Mouse (Mus musculus) CH12.LX (cell line): ENCODE results near the gene Fam214a. TPM values are rescaled to one million over a fixed set of nuclear protein-coding genes. Genes with fewer than 3 reads are reported as not detected.

Experiments
- DNase-seq: peaks from one replicate; pipeline ENCODE4 v3.0.0-alpha.2; 2013; ENCODE audit errors: extremely low read depth
- H3K27ac ChIP-seq: 2 replicates; pipeline ENCODE4 v1.5.1; 2012; ENCODE audit warnings: low read depth, mild to moderate bottlenecking, control low read depth, moderate library complexity; ENCODE audit not compliant: insufficient read depth
- H3K27me3 ChIP-seq: replicated peaks from 2 replicates; pipeline ENCODE3; 2012; ENCODE audit warnings: inconsistent platforms
- H3K36me3 ChIP-seq, 2 experiments: replicated peaks in 1 of 2; 2 replicates each; pipeline versions ENCODE3 to v1.6.1; 2012; ENCODE audit warnings: inconsistent platforms in 1 of 2, low read length in 1 of 2, mild to moderate bottlenecking in 1 of 2, mixed read lengths in 1 of 2, moderate library complexity in 1 of 2; ENCODE audit not compliant: control insufficient read depth in 1 of 2, insufficient read depth in 1 of 2
- H3K4me1 ChIP-seq, 2 experiments: 2 replicates each; pipeline ENCODE4 v1.6.1; 2012; ENCODE audit warnings: inconsistent platforms in 1 of 2, moderate library complexity in 1 of 2; ENCODE audit not compliant: insufficient read depth in 2 of 2, control insufficient read depth in 1 of 2
- H3K4me2 ChIP-seq: 2 replicates; pipeline ENCODE4 v1.6.1; 2012; ENCODE audit warnings: low read depth, mild to moderate bottlenecking, control low read depth; ENCODE audit not compliant: poor library complexity, insufficient read depth, severe bottlenecking
- H3K4me3 ChIP-seq, 3 experiments: fragments of 150-350 bp in 1 of 3; sonication (generic) in 1 of 3; replicated peaks in 1 of 3; 2 replicates each; pipeline versions ENCODE3 to v1.5.1; 2011 to 2012; ENCODE audit warnings: low read depth in 2 of 3, low read length in 2 of 3, mild to moderate bottlenecking in 2 of 3, moderate library complexity in 2 of 3, control low read depth in 1 of 3, improper control_type of control experiment in 1 of 3, inconsistent platforms in 1 of 3, mixed read lengths in 1 of 3; ENCODE audit not compliant: poor library complexity in 1 of 3
- H3K79me2 ChIP-seq: replicated peaks from 2 replicates; pipeline ENCODE4 v1.6.1; 2012; ENCODE audit warnings: mild to moderate bottlenecking, moderate library complexity; ENCODE audit not compliant: control insufficient read depth, poor library complexity, insufficient read depth, severe bottlenecking; ENCODE audit errors: extremely low read depth
- H3K9ac ChIP-seq: 2 replicates; pipeline ENCODE4 v1.6.1; 2012; ENCODE audit warnings: low read depth, mild to moderate bottlenecking, control low read depth, moderate library complexity; ENCODE audit not compliant: insufficient read depth
- H3K9me3 ChIP-seq: replicated peaks from 2 replicates; pipeline ENCODE3; 2012; ENCODE audit warnings: low read length, inconsistent platforms, mixed read lengths
- BHLHE40 ChIP-seq: IDR thresholded peaks from 2 replicates; pipeline ENCODE4 v1.6.1; 2011; ENCODE audit warnings: mild to moderate bottlenecking, low read depth, low read length, improper control_type of control experiment
- CHD1 ChIP-seq: IDR thresholded peaks from 2 replicates; pipeline ENCODE4 v1.6.1; 2012; ENCODE audit warnings: low read depth, low read length, improper control_type of control experiment, inconsistent platforms
- CTCF ChIP-seq, 2 experiments: IDR thresholded peaks in 1 of 2; conservative IDR thresholded peaks in 1 of 2; 2 replicates each; pipeline ENCODE4 v1.5.1; 2011 to 2012; ENCODE audit warnings: low read depth in 2 of 2, low read length in 2 of 2, improper control_type of control experiment in 1 of 2, inconsistent platforms in 1 of 2, mild to moderate bottlenecking in 1 of 2, moderate library complexity in 1 of 2
- E2F4 ChIP-seq: IDR thresholded peaks from 2 replicates; pipeline ENCODE4 v1.6.1; 2011; ENCODE audit warnings: low read depth, low read length, improper control_type of control experiment; ENCODE audit not compliant: insufficient replicate concordance
- EP300 ChIP-seq: IDR thresholded peaks from 2 replicates; pipeline ENCODE4 v1.6.1; 2011; ENCODE audit warnings: low read length, improper control_type of control experiment
- ETS1 ChIP-seq: conservative IDR thresholded peaks from 2 replicates; pipeline ENCODE4 v1.6.1; 2012; ENCODE audit warnings: low read depth, mild to moderate bottlenecking, inconsistent platforms, low read length, improper control_type of control experiment, moderate library complexity
- GABPA ChIP-seq: IDR thresholded peaks from 2 replicates; pipeline ENCODE4 v1.6.1; 2012; ENCODE audit warnings: low read depth, low read length, improper control_type of control experiment, inconsistent platforms; ENCODE audit not compliant: insufficient replicate concordance
- HCFC1 ChIP-seq: IDR thresholded peaks from 2 replicates; pipeline ENCODE4 v1.6.1; 2012; ENCODE audit warnings: low read depth, mild to moderate bottlenecking, inconsistent platforms, low read length, improper control_type of control experiment
- IRF4 ChIP-seq: IDR thresholded peaks from 2 replicates; pipeline ENCODE4 v1.6.1; 2014; ENCODE audit warnings: low read depth, mild to moderate bottlenecking, inconsistent platforms, low read length, improper control_type of control experiment
- JUN ChIP-seq: IDR thresholded peaks from 2 replicates; pipeline ENCODE4 v1.6.1; 2011; ENCODE audit warnings: low read depth, mild to moderate bottlenecking, low read length, improper control_type of control experiment, moderate library complexity; ENCODE audit not compliant: insufficient read depth
- JUND ChIP-seq: conservative IDR thresholded peaks from 2 replicates; pipeline ENCODE4 v1.6.1; 2011; ENCODE audit warnings: low read depth, low read length, improper control_type of control experiment
- MAFK ChIP-seq: IDR thresholded peaks from 2 replicates; pipeline ENCODE4 v1.6.1; 2011; ENCODE audit warnings: low read length, improper control_type of control experiment; ENCODE audit not compliant: insufficient replicate concordance
- MAX ChIP-seq: IDR thresholded peaks from 2 replicates; pipeline ENCODE4 v1.6.1; 2011; ENCODE audit warnings: low read length, improper control_type of control experiment
- MAZ ChIP-seq: IDR thresholded peaks from 2 replicates; pipeline ENCODE4 v1.6.1; 2012; ENCODE audit warnings: low read depth, mild to moderate bottlenecking, inconsistent platforms, low read length, improper control_type of control experiment, moderate library complexity
- MEF2A ChIP-seq: IDR thresholded peaks from 2 replicates; pipeline ENCODE4 v1.6.1; 2014; ENCODE audit warnings: low read depth, mild to moderate bottlenecking, inconsistent platforms, low read length, improper control_type of control experiment, borderline replicate concordance
- MYC ChIP-seq: IDR thresholded peaks from 2 replicates; pipeline ENCODE4 v1.6.1; 2011; ENCODE audit warnings: low read depth, mild to moderate bottlenecking, improper control_type of control experiment, low read length
- NELFE ChIP-seq: IDR thresholded peaks from 2 replicates; pipeline ENCODE4 v1.6.1; 2011; ENCODE audit warnings: low read depth, low read length, improper control_type of control experiment
- NRF1 ChIP-seq: IDR thresholded peaks from 2 replicates; pipeline ENCODE4 v1.6.1; 2014; ENCODE audit warnings: low read depth, mild to moderate bottlenecking, inconsistent platforms, low read length, improper control_type of control experiment, moderate library complexity
- POLR2A ChIP-seq: IDR thresholded peaks from 2 replicates; pipeline ENCODE4 v1.6.1; 2011; ENCODE audit warnings: low read depth, mild to moderate bottlenecking, improper control_type of control experiment, low read length
- RAD21 ChIP-seq: IDR thresholded peaks from 2 replicates; pipeline ENCODE4 v1.6.1; 2011; ENCODE audit warnings: low read depth, mild to moderate bottlenecking, low read length, improper control_type of control experiment, moderate library complexity
- RCOR1 ChIP-seq: conservative IDR thresholded peaks from 2 replicates; pipeline ENCODE4 v1.6.1; 2012; ENCODE audit warnings: low read depth, mild to moderate bottlenecking, inconsistent platforms, low read length, improper control_type of control experiment
- SMC3 ChIP-seq: IDR thresholded peaks from 2 replicates; pipeline ENCODE4 v1.6.1; 2011; ENCODE audit warnings: low read depth, low read length, improper control_type of control experiment
- UBTF ChIP-seq: IDR thresholded peaks from 2 replicates; pipeline ENCODE4 v1.6.1; 2012; ENCODE audit warnings: low read depth, mild to moderate bottlenecking, inconsistent platforms, low read length, improper control_type of control experiment, moderate library complexity
- ZC3H11A ChIP-seq: IDR thresholded peaks from 2 replicates; pipeline ENCODE4 v1.6.1; 2012; ENCODE audit warnings: low read depth, mild to moderate bottlenecking, inconsistent platforms, low read length, improper control_type of control experiment
- ZKSCAN1 ChIP-seq: IDR thresholded peaks from 2 replicates; pipeline ENCODE4 v1.6.1; 2012; ENCODE audit warnings: low read depth, inconsistent platforms, low read length, improper control_type of control experiment, borderline replicate concordance
- ZMIZ1 ChIP-seq: IDR thresholded peaks from 2 replicates; pipeline ENCODE4 v1.6.1; 2012; ENCODE audit warnings: low read depth, mild to moderate bottlenecking, inconsistent platforms, low read length, improper control_type of control experiment
- dilution Hi-C: fragments of 300-500 bp; cut with MboI; formaldehyde crosslinking; loops from 2 replicates; pipeline ENCODE4 v1.14.3; 2020; ENCODE audit warnings: low sequenced_read_pairs; ENCODE audit not compliant: extremely low pct_unique_long_range_greater_than_20kb, extremely low pct_ligation_motif_present
- in situ Hi-C: fragments of 300-500 bp; cut with MboI; formaldehyde crosslinking; loops from 3 replicates; pipeline ENCODE4 v1.14.3; 2019; ENCODE audit warnings: low sequenced_read_pairs, low pct_ligation_motif_present, low pct_unique_long_range_greater_than_20kb, mixed read lengths
- polyA plus RNA-seq: library from polyadenylated mRNA; unstranded; fragments of >175 nt; gene quantifications from 2 replicates; pipeline ENCODE4 v1.2.1, GENCODE M21; 2012; ENCODE audit warnings: low read depth; ENCODE audit not compliant: insufficient read length
- total RNA-seq, 2 experiments: library from RNA; depleted of rRNA; stranded (reverse); fragments of 300-350 nt in 1 of 2; fragments of >200 nt in 1 of 2; gene quantifications; 2 replicates each; pipeline ENCODE4 v1.2.3; 2012 to 2014

The Fam214a gene
- total and polyA plus RNA-seq, 3 experiments: 6.2 to 8.6 (median 7.0) TPM

DNA sequence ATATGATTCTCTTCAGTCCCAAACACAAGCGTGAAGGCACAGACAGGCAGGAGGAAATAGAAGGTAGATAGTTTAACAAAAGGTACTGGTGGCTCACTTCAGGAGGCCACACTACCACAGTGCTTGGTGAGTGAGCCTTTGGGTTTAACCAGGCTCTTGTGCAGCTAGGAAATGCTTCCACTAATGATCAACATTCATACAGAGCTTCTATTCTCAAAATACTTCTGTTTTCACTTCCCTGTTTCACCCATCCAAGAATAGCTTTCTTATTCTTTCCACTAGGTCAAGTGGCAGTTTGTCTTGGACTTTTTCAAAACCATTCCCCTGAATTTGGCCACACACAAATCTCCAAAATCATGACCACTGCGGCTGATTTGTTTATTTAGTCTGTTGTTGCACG is 17.4 kb upstream of the Fam214a start (continued):
- peak; percentile 64; the same call in 1 of the 2 replicates for TF ChIP-seq JUND
- TF ChIP-seq BHLHE40: peak; percentile 77
- peak; percentile 69; the same call in 1 of the 2 replicates for TF ChIP-seq RCOR1
- peak; percentile 75 for TF ChIP-seq MYC
- TF ChIP-seq MAX: no peak
- no peak; the same call in 1 of the 2 replicates for TF ChIP-seq NELFE
- TF ChIP-seq GABPA: no peak
- TF ChIP-seq, all 38 proteins: peak for 15

DNA sequence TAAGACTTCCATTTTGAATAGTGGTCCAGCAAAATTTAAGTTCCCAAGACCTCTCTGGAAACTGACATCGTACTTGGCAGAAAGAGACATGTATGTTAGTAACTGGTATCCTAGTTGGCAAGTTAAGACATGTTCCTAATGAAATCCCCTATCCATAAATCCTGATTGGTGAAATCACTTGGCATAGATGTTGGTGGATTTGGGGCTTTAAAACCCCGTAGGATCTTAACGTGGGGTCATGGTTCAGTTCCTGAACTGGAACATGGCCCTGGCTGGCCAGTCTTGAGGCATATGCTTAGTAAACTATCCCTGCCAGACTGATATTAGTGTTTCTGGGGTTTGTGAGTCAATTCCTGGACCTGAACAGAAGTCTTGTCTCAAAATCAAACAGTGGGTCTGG is 14.9 kb upstream of the Fam214a start:
- Histone ChIP-seq H3K9me3 (no peaks in the 10 kb centered on the region), H3K9ac (no peak overlapping the region), H3K4me3 (no peak overlapping the region), H3K4me1 (peaks cover 25 to 52% of the 10 kb centered on the region in 2 experiments), H3K4me2 (no peak overlapping the region), H3K79me2 (no peaks in the 10 kb centered on the region), H3K27ac (no peak overlapping the region), H3K36me3 (no peaks in the 10 kb centered on the region), H3K27me3 (no peaks in the 10 kb centered on the region)
- no peak for TF ChIP-seq CHD1
- TF ChIP-seq POLR2A: no peak
- no peak for TF ChIP-seq SMC3
- no peak for TF ChIP-seq HCFC1
- no peak for TF ChIP-seq MYC
- no peak for TF ChIP-seq NRF1
- TF ChIP-seq ZMIZ1: no peak
- in situ Hi-C loops: no loop called here
- DNase-seq: no peak
- dilution Hi-C loops: no loop called here

DNA sequence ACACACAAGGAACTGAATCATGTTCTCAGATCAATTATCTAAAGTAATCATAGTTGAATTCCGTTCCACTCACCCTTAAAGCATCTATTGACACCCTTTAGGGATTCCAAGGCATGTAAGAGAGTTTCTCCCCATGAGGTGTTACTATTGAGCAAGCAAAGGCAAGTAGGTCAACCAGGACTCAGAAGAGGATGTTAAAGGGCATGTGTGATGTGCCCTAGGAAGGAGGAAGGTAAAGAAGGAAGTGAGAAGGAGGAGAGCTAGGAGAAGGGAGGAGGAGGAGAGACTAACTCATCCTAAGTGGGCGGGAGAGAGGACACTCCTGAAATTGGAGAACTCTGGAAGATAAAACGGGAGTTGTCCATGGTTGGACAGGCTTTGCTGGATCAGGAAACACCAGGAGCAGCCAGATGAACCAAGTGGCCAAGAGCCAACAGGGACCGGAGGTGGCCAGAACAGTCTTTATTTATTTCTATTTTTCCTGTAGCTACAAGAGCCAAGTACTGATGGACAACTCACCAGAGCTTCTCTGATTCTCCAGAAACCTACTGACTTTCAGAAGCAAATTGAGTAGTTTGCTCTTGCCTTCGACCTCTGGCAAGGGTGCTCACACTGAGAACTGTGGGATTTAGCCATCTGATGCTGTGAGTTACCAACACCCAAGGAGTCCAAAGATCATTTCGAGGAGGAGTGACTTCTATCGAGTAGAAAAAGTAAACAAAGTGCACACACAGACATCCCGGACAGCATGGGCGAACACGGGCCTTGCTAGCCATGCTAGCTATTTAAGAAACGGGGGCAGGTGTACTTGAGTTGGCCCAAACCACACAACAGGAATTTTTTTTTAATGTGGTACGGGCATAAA is 13.8 kb upstream of the Fam214a start:
- dilution Hi-C loops: no loop called here
- in situ Hi-C loops: no loop called here
- no peaks in the 10 kb centered on the region for H3K9me3 ChIP-seq
- no peak for DNase-seq
- no peak for TF ChIP-seq ETS1
- TF ChIP-seq RCOR1: no peak
- no peak for TF ChIP-seq UBTF
- no peak for TF ChIP-seq MAX
- no peak for TF ChIP-seq CTCF (conservative IDR thresholded peaks at IDR 0.05 in 1 of 2, IDR thresholded peaks at IDR 0.05 in 1 of 2; ENCODE audit: low read depth in 2 of 2, low read length in 2 of 2)
- TF ChIP-seq JUN: no peak
- no peak for TF ChIP-seq ZKSCAN1
- no peak for TF ChIP-seq ZC3H11A
- TF ChIP-seq EP300: no peak
- TF ChIP-seq E2F4: no peak
- no peak for TF ChIP-seq IRF4
- no peak for TF ChIP-seq RAD21
- TF ChIP-seq MAFK: no peak
- TF ChIP-seq MAZ: no peak
- TF ChIP-seq MEF2A: no peak
- no peak for TF ChIP-seq JUND
- no peaks in the 10 kb centered on the region for H3K27me3 ChIP-seq
- no peak overlapping the region for H3K4me2 ChIP-seq
- no peak overlapping the region for H3K9ac ChIP-seq
- no peak overlapping the region for H3K27ac ChIP-seq
- H3K36me3 ChIP-seq: no peaks in the 10 kb centered on the region
- H3K4me3 ChIP-seq: no peak overlapping the region
- H3K4me1 ChIP-seq: peaks cover 21 to 41% of the 10 kb centered on the region in 2 experiments
- H3K79me2 ChIP-seq: no peaks in the 10 kb centered on the region
